ENCODE assay signal across 14 mouse cellular contexts in genomic region chr5:46137695-46138094, GRCm38 (mm10).
DNase-seq lines count a peak whose midpoint lies in the region; ATAC-seq lines count a peak whose summit lies in the region.
"Had no signal": no experiment of that assay in that cellular context is flagged by ENCODE, and none has a peak within 500 bp of the region (broad histone marks: within the 10 kb centered on the region; RNA-seq: fewer than 3 reads in every experiment).

No protein-coding gene starts in this region.

- H3K27me3 ChIP-seq in forebrain, embryonic 14.5 days (replicated peaks; ENCODE audit: control insufficient read depth, insufficient read depth, low read length): no peaks in the 10 kb centered on the region
- H3K27me3 ChIP-seq in midbrain, embryonic 12.5 days: no peaks in the 10 kb centered on the region
- H3K27me3 ChIP-seq: heart, embryonic 15.5 days; liver, embryonic 12.5 days; stomach, embryonic 15.5 days had no signal

- no peak overlapping the region for H3K4me3 ChIP-seq in forebrain, embryonic 14.5 days (ENCODE audit: low read depth, low read length)
- no peak overlapping the region for H3K4me3 ChIP-seq in midbrain, embryonic 12.5 days
- H3K4me3 ChIP-seq: heart, embryonic 15.5 days; liver, embryonic 12.5 days; stomach, embryonic 15.5 days had no signal

- no peaks in the 10 kb centered on the region for H3K9me3 ChIP-seq in forebrain, embryonic 14.5 days (replicated peaks; ENCODE audit: control insufficient read depth, low read length)
- H3K9me3 ChIP-seq in midbrain, embryonic 12.5 days: no peaks in the 10 kb centered on the region
- H3K9me3 ChIP-seq: G1E; heart, embryonic 15.5 days; liver, embryonic 12.5 days; stomach, embryonic 15.5 days had no signal

- no peaks in the 10 kb centered on the region for H3K36me3 ChIP-seq in forebrain, embryonic 14.5 days (ENCODE audit: control insufficient read depth, insufficient read depth, low read length)
- no peaks in the 10 kb centered on the region for H3K36me3 ChIP-seq in midbrain, embryonic 12.5 days
- H3K36me3 ChIP-seq: G1E; heart, embryonic 15.5 days; liver, embryonic 12.5 days; stomach, embryonic 15.5 days had no signal

- H3K9ac ChIP-seq in forebrain, embryonic 14.5 days (ENCODE audit: low read length): no peak overlapping the region
- H3K9ac ChIP-seq in midbrain, embryonic 12.5 days (replicated peaks): no peak overlapping the region
- H3K9ac ChIP-seq: heart, embryonic 15.5 days; liver, embryonic 12.5 days; stomach, embryonic 15.5 days had no signal

- peak; percentile 4 for DNase-seq in layer of hippocampus, adult 9-11 months
- DNase-seq in layer of hippocampus, adult 11-12 months (ENCODE audit: low spot score): no peak
- DNase-seq in brain, adult 2 months (ENCODE audit: low read depth, low spot score): peak; percentile 6
- peak; percentile 55 for DNase-seq in forebrain, embryonic 14.5 days (ENCODE audit: low spot score)
- DNase-seq in heart, postnatal 4 days: no peak
- no peak for DNase-seq in layer of hippocampus, adult 9-10 months (ENCODE audit: low spot score)
- no peak for DNase-seq in adrenal gland, adult 2 months
- DNase-seq: cerebellum, adult 11-12 months; kidney, adult 9 months had no signal

- no peak for ATAC-seq in forebrain, embryonic 14.5 days
- ATAC-seq in midbrain, embryonic 12.5 days (ENCODE audit: low FRiP score, low read depth): peak; percentile 41; the same call in 1 of the 2 replicates
- ATAC-seq: liver, embryonic 12.5 days had no signal

- H3K4me2 ChIP-seq in forebrain, embryonic 14.5 days (ENCODE audit: low read length): no peak overlapping the region
- no peak overlapping the region for H3K4me2 ChIP-seq in midbrain, embryonic 12.5 days (replicated peaks)
- H3K4me2 ChIP-seq: heart, embryonic 15.5 days; liver, embryonic 12.5 days; stomach, embryonic 15.5 days had no signal

- 43% methylated on average over 3 of the region's 3 CpGs for WGBS in forebrain, embryonic 14.5 days
- 31% methylated on average over 3 of the region's 3 CpGs for WGBS in midbrain, embryonic 12.5 days

- peaks cover 4% of the 10 kb centered on the region; the same call in 1 of the 2 replicates for H3K4me1 ChIP-seq in forebrain, embryonic 14.5 days (ENCODE audit: control insufficient read depth, insufficient read depth, low read length)
- peaks cover 4% of the 10 kb centered on the region for H3K4me1 ChIP-seq in midbrain, embryonic 12.5 days
- H3K4me1 ChIP-seq: liver, embryonic 12.5 days; stomach, embryonic 15.5 days had no signal

- no peak overlapping the region for H3K27ac ChIP-seq in forebrain, embryonic 14.5 days (ENCODE audit: low read depth, low read length)
- no peak overlapping the region for H3K27ac ChIP-seq in midbrain, embryonic 12.5 days (replicated peaks)
- H3K27ac ChIP-seq: heart, embryonic 15.5 days; liver, embryonic 12.5 days; stomach, embryonic 15.5 days had no signal

Comparison
In these comparisons a context has a peak if more than half of its experiments do, and no peak if none do; other contexts are left out.
1. DNase-seq: peak in layer of hippocampus, adult 9-11 months (single experiment), brain, adult 2 months (single experiment) and forebrain, embryonic 14.5 days (single experiment); none in layer of hippocampus, adult 11-12 months (single experiment), heart, postnatal 4 days (single experiment), layer of hippocampus, adult 9-10 months (single experiment) and adrenal gland, adult 2 months (single experiment).